Mouse (Mus musculus) layer of hippocampus, adult 9-10 months (tissue): ENCODE measurements around the gene Itk.

Source experiments
- DNase-seq: peaks from one replicate; pipeline ENCODE4 v3.0.0; 2022; ENCODE audit warnings: low spot score

Itk gene

DNA sequence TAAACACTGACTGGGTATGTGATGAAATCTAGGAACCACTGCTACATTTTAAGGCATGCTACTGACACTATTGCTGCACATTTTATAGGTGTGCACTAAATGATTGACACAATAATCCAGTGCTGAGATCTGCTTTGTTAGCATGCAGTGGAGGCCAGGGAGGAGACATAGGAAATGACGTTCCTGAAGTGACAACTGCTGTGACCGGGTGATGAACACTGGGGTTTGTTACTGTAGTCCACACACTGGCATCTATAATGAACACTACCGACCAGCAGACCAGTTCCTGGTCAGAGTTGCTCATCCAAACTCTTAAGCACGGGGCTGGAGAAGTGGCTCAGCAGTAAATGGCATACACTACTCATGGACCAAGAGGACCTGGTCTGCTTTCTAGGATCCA is 4.1 kb upstream of the Itk start:
- DNase-seq = no peak

DNA sequence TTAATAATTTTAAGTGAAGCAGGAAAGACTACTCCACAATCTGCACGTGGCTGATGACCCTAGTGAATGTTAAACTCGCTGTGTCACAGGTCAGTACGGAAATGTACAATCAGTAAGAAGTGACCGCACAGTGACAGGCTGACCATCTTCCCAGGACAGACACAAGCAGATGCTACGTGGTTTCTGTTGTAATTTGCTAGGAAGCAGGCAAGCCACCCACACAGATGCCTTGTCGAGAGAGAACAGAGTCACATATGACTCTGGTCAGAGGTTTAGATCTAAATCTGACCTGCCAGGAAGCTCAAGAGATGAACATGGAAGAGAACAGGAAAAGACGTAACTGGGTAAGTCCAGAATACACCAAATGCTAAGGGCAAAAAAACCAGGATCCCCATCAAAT is 3.6 kb upstream of the Itk start:
- DNase-seq = no peak

DNA sequence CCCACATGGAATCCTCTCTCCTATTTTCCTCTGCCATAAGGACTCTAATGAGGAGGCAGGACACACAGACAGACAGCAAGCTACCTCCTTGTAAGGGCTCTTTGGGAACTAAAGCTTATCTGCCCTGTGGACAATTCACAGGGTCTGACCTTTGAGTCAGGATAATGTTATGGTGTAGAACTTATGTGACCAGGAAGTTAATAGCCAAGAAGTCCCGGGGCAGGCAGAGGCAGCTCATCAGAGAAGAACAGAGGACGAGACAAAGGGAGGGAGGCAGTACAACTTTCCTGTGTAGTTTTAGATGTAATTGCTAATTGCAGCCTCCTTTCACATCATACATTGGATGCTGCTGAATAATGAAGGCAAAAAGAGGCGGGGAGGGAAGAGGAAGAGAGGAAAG is 1.3 kb upstream of the Itk start:
- DNase-seq = no peak

DNA sequence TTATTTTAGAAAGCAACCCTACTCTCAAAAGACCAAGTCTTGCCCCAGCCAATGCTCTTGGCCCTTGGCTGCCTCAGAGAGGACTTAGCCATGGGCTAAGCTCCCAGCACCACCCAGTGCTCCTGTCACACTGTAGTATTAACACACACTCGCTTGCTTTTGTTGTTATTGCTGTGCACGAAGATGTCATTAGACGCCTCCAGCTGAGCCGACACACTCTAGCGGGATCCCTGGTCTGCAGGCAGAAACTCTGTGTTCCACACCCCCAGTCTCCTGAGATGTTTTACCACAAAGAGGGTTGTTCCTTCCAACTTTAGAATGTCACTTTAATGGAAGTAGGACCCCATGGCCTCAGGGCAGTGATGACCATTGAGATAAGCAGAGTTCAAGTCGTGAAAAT is 877 bp downstream of the Itk start:
- no peak for DNase-seq

DNA sequence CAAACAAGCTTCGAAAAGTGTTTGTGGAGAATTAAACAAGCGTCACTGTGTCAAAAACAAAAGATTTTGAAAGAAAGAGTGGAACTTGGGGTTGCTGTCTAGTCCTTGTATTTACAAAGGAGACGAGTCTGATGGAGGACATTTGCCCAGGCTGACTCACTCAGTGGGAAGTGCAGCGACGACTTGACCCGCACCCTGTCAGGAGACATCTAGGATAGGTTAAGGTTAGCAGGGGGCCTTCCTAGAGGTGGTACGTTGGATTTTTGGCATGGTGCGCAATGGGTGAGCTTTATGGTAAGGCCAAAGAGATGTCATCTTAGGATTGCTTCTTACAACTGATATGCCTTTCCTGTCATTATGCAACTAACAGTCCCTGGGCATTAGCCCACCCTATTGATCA is 2.3 kb downstream of the Itk start:
- no peak for DNase-seq

DNA sequence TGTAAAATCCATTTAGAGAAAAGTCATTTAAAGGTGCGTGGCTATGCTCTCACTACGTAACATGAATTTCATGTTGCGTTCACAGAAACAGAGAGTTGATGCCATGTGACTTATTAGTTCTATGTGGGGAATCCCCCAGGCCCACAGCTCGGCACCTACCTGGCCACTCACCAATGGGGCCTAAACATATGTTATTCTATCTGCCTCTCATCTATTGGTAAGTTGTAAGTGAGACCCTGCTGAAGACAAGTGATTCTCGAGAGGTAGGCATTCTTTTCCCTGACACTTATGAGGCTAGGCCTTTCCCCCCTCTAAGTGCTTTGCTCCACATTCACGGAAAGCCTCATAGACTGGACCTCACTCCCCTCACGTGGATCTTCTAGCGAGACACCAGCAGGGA is 2.8 kb downstream of the Itk start:
- no peak for DNase-seq

DNA sequence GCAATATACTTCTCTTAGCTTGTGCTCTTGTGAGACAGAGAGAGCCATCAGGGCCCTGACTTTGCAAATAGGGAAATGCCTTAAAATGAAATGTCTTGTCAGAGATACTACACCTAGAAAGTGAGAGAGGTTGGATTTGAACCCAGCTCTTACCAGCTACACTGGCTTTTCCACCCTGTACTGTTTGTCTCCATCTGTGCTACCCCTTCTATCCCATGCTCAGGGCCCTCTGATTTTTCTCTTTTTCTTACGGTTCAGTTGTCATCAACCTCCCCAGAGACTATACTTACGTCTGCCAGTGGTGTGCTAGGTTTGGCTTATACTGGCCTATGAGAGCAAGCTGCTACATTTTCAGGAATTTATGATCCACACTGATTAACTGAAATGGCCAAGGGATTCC is 4.4 kb downstream of the Itk start:
- no peak for DNase-seq

DNA sequence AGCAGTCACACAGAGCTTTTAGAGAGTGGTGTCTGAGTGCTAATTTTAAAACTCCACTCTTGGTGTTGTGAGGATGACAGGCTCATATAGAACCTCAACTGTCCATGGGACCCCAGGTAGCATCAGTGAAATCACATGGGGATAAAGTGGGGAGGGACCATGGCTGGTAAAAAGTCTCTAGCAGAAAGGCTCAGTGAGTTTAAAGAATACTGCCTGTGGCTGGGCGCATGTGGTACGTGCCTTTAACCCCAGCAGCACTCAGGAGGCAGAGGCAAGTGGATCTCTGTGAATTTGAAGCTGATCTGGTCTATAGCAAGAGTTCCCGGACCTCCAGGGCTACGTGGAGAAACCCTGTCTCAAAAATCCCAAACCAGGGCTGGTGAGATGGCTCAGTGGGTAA is 6.8 kb downstream of the Itk start:
- no peak for DNase-seq

DNA sequence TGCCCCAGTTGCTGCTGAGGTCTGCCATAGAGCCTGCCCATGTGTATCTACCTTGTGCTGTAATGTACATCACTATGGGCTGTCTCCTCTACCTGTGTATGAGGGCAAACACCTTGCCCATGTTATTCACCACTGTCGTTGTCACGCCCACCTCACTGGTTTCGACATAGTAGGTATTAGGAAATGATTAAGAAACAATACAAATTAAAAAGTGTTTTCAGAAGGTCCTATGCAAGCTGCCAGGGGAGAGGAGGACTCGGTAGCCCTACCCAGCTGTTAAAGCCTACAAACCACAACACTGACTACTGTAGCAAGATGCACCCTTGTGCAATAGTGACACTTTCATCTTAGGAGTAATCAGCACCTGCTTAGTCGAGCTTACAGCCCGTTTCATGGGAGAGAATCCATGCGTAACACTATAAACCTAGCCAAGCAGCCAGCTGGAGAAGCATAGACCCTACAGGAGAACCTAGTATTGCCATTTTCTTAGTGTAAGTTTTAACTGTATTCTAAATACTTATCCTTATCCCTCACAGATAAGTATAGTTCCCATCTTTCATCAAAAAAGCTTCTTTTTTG is 9.1 kb downstream of the Itk start:
- no peak for DNase-seq

DNA sequence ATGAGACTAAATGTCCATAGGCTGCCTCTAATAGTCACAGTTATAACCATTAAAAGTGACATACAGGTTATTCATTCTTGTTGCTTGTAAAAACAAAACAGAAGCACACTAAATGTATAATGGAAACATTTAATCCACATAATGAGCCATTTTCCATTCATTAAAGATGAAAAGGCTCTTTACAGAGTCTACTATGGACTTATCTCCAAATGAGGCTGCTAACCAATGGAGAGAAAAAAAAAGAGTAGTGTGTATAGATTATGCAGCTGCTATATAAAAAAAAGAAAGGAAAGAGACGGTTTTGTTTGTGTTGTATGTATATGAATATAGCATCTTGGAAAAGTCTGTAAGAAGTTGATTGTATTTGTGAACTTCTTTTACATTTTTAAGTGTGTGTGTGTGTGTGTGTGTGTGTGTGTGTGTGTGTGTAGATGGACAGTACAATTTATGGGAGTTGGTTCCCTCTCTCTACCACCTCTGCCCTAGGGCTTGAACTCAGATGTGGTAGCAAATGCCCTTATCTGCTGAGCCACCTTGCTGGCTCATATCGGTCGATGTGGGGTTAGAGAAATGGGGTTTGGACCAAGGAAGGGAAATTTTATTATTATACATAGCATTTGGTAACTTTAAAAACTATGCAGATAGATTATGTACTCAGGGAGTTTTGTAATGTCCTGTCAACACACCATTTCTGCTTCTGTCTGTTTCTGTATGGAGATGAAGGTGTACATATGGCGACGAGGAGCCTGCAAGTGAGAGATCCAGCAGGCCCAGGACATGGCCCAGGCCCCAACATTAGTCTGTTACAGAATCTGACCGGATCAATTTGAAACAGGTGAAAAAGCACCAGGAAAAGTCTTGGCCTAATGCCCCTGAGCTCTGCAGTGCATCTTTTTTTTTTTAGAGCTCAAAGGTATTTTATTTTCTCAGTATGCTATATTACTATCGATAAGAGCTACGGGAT is 11.2 kb downstream of the Itk start:
- DNase-seq = no peak

DNA sequence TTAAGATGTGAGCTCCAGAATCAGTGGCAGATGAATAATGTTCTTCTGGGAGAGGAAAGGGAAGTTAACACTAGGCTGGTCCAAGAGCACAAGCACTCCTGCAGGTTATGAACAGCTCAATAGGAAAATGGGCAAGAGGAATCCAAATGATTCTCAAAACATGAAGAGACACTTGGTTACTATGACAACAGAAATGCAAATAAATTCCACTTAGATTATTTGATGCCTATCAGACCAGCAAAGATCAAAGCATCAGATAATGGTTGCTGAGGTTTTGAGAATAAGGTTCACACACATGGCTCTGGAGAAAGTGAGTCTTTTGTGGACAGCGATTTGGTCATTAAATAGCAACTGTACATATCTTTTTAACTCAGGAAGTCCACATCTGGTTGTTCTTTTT is 12.0 kb downstream of the Itk start:
- no peak for DNase-seq

DNA sequence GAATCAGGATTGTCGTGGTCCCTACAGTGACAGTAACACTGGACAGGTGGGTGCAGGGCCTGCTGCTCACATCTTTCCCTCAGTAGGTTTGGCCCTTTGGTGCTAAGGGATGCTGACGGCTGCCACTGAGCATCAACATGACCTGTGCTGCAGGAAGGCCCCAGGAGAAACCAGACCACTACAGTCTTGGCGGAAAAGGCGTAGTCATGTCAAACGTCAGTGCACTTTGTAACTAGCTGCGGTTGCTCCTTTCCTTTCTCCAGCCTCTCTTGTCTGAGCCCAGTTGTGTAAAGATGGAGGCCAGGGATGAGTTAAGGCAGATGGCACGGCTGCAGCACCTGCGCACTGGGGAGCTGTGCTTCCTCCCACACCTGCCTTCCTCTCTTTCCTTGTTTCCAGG is 14.3 kb downstream of the Itk start:
- DNase-seq = no peak

DNA sequence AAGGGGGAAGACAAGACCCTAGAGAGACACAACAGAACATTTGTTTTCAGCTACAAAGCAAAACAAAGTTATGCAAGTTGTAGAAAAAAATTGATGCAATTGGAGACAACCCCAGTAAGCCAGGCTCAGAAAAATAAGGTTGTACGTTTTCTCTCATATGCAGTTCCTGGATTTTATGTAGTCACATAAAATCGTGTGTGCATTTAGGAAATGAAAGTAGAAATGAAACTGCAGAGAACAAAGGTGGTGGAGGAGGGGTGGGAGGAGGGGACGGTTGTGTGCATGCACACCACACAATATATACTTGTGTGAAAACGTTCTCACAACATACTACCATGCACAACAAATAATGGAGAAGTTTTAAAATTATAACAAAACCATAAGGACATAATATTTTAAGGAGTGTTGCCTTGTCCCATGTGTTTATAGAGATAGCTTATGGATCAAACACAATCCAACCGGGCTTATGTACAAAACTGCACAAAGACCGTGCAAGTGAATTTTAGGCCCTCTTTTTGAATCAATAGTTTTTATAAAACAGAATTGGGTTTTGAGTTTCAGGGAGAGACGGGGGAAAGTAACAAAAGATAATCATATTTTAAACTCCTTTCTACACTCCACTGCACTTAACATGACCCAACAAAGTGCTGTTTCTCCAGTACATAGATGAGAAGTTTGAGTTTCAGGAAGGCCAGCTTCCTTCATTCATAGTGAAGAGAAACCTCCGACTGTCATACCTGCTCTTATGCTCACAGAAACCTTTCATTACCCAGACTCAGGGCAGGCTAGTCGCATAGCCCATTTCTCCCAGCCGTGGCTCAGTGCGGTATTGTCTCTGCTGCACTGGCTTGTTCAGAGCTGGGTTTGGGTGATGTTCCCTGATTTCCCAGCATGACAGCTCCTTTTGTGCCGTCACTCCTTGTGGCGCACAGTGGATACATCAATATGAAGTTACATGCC is 16.0 kb downstream of the Itk start:
- no peak for DNase-seq

DNA sequence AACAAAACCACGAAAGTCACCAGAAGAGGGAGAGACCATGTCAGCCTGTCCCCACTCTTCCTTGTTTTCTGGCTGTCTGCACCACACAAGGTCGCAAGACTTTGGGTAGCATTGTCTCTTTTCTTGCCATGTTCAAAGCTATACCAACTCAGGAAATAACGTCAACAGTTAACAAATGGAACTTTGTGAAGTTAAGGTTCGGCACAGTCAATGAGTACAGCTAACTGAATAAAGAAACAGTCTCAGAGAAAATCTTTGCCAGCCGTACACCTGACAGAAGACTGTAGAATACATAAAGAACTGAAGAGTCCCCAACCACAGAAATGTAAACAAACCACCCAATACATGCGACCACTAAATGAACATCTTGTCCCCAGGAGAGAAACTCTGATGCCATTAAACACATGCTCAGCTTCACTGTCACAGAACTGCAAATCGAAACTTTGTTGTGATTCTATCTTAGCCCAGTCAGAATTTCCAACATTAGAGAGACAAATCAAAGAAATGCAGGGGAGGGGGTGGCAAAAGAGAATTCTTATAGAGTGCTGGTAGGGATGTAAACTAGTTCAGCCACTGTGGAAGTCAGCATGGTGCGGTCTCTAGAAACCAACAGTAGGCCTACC is 16.9 kb downstream of the Itk start:
- no peak for DNase-seq

DNA sequence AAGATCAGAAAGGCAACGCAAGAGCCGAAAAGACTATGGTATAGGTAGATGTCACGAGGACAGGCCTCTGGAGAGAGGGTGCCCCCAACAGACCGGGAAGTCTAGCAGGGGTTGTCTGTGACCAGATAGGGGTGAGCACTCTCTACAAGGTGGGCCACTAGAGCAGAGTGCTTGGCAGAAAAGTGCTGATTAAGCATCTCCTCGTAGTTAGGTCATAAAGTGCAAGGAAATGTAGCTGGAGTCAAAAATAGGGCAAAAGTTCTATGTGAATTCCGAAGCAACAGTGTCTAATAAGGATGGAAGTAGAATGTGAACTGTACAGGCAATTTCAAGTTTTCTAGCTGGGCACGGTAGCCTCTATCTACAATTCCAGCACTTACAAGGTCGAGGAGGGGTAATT is 18.1 kb downstream of the Itk start:
- no peak for DNase-seq

DNA sequence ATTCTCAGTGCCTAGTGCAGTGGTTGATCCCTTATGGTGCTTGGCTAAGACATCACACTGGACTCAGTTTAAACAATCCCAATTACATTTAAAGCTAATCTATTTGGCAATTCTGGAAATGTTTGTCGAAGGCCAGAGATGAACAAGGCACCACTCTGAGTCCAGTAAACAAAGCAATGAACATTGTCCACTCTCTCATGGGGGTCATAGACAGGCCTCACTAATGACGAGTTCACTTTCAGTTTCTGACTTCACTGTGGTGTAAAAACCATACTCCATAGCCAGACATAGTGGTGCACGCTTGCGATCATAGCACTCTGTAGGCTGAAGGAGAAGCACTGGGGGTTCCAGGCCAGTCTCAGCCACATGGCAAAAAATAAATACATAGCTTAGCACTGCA is 18.9 kb downstream of the Itk start:
- no peak for DNase-seq

DNA sequence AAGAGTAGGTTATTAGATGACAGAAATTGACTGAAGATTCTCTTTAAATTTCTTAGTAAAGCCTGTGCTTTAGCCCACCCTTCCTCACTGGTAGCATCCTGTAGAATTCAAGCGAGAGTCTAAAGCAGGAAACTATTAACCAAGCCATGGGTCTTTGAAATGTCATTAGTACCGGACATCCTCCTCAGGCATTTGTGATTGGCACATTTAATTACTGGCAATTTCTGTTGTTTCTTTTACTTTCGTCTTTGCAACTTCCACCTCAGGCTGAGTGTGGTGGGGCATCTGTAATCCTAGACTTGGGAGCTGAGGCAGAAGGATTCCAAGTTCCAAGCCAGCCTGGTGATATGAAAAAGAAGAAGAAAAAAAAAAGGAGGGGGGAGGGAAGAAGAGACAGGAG is 23.0 kb downstream of the Itk start:
- DNase-seq = no peak

DNA sequence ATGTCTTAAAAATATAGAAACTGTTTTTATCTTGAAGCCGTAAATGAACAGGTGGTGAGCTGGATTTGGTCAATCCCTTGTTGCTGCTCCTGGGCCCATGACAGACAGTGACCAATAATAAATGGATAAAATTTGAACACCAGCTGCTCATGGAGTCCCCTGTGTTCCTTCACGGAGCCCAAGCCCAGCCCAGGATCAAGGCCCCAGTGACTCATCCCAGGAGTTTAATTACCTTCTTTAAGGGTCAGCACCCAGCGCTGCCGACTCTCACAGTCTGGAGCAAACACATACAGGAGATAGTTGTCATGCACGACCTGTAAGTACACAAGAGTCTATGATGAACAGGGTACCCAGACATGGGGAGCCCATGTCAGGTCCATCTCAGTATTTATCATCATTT is 23.6 kb downstream of the Itk start:
- no peak for DNase-seq

DNA sequence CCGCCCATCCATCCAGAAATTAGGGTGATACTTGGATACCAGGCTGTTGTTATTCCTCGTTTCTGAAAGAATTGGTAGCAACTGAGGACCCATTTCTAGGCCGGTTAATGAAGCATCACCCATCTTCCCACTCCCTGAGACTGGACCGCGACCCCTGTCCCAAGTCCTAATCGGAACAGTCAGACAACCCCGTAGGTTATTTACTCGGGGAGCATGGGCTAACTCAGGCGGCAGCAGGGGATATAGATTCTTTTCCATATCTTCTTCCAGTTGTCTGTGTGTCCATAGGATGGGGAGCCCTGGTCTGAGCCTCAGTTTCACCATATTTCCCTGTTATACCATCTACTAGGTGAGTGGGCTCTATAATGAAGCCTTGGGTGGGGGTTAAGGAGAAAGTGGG is 25.5 kb downstream of the Itk start:
- DNase-seq = no peak

DNA sequence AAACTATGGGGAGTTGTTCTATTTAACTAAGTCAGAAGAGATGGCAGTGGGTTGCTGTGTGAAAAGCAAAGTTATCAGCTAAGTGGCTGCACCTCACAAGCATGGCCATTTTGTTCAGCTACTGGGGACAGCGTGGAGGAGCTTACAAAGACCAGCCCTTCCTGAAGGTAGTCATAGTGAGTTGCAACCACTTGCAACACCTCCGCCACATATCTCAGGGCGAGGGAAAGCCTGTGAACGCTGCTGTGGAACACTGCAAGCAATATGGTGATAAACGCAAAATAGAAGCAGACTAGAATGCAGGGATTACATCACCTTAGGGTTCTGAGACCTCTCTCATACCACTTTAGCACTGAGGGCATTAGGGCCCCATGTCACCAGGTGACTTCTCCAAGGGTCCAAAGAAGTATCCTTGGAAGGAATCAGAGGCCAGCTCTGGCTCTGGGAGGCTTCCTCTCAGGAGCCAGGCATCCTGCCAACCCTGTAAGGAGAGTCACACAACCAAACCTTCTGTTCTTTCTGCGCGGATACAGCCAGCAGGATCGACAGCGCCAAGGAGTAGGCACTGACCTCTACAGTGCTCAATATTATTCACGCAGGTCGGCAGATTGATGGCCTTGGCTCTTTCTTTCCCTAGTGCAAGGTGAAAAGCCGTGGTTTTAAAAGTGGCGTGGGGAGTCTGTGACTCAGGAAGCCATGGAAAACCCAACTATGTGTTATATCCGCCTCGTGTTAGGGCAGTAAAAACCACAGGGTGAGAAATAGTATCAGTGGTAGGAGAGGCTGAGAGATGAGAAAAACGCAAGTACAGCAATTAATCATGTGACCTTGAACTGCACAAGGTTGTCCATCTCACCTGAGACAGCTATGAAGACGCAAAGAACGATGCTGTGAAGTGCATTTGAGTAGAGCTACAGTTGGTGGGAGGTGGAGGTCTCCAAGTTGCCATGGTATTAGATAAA is 27.0 kb downstream of the Itk start:
- DNase-seq = no peak
